Mouse (Mus musculus) cerebellum, adult 18-20 months (tissue): ENCODE measurements around the gene Syt9.
A peak's percentile ranks its signal among the peaks of the same experiment; 100 is the strongest.

Experiments used
- DNase-seq, 2 experiments: peaks; one replicate each; pipeline ENCODE4 v3.0.0; 2021

Syt9 gene

GRCm38 (mm10) chr7:107370232-107371125 is at the start of gene Syt9:
Gene Syt9 (plus strand): TSS chr7:107370728.
- DNase-seq = peak; percentile 74 to 86

DNA sequence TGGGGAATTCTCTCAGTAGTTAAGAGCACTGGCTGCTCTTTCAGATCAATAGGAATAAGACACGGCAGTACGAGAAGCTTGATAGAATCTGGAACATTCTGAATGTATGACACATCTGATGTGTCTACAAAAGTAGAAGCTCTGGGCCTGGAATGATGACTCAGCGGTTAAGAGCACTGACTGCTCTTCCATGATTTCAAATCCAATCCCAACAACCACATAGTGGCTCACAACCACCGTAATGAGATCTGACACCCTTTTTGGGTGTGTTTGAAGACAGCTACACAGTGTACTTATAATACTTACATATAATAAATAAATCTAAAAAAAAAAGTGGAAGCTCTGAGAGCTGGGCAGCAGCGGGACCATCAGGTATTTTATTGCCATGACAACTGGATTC is 31.5 kb upstream of the Syt9 start:
- DNase-seq = no peak

DNA sequence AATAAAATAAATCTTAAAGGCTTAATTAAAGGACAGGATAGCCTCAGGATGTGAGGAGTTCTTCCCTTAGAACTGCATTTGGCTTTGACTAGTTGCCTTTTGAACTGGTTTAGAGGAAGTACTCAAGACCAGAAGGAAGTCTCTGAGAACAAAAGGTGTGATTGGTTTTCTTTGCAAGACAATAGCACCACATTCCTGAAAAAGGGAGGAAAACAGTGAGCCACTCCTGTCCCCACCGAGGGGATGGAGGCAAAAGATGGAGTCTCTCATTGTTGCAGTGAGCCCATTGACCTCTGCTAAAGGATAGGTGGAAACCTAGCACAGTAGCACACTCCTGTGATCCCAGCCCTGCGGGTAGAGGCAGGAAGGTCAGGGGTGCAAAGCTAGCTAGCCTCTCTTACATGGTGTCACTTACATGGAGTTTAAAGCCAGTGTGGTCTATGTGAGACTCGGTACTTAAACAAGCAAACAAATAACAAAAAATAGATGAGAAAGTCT is 30.9 kb upstream of the Syt9 start:
- no peak for DNase-seq

GRCm38 (mm10) chr7:107340221-107340620 is 30.3 kb upstream of the Syt9 start:
- no peak for DNase-seq

GRCm38 (mm10) chr7:107341519-107342190 is 28.9 kb upstream of the Syt9 start:
- DNase-seq = no peak

GRCm38 (mm10) chr7:107349201-107349600 is 21.3 kb upstream of the Syt9 start:
- no peak for DNase-seq

GRCm38 (mm10) chr7:107362153-107362552 is 8.4 kb upstream of the Syt9 start:
- no peak for DNase-seq

DNA sequence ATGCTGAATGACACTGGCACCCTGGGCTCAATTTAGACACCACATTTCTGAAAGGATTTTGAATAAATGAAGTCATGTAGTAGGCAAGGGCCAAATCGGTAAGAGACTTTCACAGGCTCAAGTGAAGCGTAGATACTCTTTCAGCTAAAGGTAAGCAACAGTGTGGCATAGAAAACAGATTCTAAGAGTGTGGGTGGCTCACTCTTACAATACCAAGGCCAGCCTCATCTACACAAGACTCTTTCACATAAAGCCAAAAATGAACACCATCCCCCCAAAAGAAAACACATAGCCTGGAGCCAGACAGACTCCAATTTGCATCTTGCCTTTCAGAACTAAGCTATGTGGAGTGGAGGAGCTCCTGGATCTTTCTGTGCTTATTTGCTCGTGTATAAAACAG is 7.9 kb upstream of the Syt9 start:
- no peak for DNase-seq

DNA sequence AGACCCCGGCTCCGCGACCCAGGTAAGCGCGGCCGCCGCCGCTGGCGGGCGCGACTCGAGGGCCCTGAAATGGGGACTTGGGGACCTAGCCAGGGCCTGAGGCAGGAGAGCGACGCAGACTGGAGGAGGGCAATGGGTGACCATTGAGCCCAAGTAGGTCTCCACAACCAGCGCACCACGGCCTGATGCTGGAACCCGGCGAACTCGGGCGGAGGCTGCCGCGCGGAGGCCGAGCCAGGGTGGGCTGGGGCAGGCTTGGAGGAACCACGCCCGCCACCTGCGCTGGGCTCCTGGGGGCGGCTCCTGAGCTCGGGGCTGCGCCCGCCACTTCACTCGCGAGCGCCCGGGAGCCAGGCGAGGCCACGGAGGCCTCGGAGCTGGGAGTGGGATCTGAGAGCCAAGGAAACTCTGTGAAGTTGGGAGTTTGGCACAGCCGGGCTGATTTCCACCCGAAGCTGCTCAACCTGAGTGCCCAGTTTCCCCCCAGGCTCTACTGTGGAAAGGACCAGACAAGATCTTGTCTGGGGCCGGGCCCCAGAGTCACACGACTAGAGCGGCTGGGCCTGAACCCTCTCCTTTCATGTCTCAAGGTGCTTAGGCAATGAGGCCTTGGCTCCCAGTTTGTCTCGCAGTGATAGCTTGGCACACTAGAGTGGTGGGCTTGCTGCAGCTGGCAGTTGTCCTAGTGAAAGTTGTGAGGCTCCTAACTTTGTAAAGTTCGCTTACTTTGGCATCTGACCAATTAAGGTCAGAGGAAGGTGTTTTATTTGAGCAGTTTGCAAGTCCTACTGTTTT is 795 bp downstream of the Syt9 start:
- peak; percentile 41 to 68 for DNase-seq

DNA sequence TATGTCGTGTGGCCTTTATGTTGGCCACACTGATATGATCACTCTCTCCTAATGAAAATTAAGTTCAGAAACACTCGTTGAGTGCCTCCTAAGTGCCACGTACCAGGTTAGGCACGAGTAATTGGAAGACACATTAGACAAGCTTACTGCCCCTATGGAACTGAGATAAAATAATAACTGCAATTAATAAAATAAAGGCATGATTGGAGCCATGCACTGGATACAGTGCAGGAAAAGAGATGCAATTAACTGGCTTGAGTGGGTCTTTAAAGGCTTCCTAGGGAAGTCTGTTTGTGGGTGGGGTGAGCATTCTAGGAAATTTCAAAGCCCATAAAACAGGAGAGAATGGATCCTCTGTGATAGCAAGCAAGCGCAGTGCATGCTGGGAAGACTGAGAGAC is 10.0 kb downstream of the Syt9 start:
- no peak for DNase-seq

- no peak for DNase-seq
Measured at GRCm38 (mm10) chr7:107389604-107390003, 19.1 kb downstream of the Syt9 start.

GRCm38 (mm10) chr7:107392749-107393148 is 22.2 kb downstream of the Syt9 start:
- no peak for DNase-seq

DNA sequence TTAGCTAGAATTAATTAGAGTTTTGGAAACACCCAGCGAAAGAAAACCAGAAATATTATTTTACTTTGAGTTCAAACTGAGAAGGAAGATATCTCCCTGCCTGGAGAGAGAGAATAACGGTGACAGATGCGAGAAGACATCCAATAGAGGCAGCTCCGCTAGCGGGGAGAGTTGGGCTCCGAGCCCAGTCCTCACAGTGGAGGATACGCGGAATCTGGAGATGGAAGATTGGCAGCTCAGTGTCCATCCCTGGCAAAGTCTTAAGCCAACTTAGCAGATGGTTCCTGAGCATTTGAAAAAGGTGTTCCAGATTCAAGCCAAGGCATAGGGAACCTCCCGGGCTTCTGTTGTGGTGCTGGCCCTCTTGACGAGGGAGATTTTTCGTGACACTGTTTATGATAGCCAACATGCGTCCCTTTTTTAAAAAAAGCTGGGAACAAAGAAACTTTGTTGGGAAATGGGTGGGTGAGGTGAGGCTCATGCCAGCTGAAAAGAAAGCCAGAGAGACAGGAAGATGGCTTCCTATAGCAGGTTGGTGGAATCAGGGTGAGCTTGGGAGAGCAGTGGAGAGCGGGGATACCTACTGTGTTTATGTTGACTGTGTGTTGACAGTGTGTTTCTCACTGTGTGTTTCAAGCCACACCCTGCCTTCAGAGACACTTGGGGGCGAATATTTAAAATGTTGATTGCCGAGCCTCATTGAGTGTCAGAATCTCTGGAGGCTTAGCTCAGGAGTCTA is 29.7 kb downstream of the Syt9 start:
- peak; percentile 94 to 96 for DNase-seq

DNA sequence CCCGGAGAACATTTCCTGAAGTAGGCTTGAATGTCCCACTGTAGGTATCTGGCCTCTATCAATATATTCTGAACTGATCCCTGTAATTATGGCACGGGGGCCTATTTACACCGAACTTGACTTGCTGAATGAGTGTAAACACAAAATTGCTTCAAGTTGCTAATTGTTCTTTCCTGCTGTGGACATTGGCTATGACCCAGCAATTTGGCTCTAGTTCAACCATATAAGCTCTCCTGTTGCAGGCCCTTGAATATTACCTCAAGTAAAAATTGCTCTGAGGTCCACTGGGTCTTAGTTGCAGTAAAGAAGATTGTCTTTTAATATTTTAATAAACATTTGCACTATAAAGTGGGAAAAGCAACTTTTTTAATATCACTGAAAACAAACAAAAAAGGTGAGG is 32.7 kb downstream of the Syt9 start:
- peak; percentile 39 to 46 for DNase-seq

DNA sequence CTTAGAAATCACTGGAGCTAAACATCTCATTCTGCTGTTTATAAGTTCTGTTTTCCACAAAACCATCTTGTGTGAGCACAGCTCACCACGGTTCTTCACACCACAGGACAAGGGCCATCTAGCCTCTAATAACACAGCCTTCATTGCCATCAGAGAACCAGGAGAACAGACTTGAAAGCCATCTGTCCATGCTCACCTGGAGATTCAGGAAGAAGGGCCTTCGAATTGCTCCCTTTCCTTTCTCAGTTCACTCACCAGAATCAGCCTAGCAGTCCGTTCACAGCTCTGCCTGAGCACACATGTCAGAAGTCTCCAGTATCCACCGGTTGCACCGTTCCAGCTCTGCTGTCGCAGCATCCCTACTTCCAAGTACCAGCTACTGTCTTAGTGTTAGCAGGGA is 44.4 kb downstream of the Syt9 start:
- DNase-seq = peak; percentile 50 to 68

GRCm38 (mm10) chr7:107417043-107417850 is 46.7 kb downstream of the Syt9 start:
- DNase-seq = no peak

GRCm38 (mm10) chr7:107437381-107437780 is 66.9 kb downstream of the Syt9 start:
- DNase-seq = no peak

- DNase-seq = no peak
Measured at GRCm38 (mm10) chr7:107444579-107444978, 74.1 kb downstream of the Syt9 start.

DNA sequence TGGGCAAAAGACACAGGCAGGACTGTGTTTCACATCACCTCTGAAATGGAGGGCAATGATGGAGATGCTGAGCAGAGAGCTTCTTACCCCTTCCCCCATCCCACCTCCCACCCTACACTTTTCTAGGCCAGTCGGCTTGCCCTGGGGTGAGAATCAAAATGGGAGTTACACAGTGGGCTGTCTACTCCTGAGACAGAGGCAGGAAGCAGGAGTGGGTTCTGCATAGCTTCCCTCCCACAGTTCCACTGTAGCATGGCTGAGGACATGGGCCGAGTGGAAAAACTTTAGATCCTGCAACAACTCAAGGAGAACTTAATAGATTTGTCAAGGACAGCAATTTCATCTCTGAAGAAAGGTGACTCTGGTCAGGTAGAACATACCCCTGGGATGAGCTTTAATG is 84.1 kb downstream of the Syt9 start:
- DNase-seq = no peak

DNA sequence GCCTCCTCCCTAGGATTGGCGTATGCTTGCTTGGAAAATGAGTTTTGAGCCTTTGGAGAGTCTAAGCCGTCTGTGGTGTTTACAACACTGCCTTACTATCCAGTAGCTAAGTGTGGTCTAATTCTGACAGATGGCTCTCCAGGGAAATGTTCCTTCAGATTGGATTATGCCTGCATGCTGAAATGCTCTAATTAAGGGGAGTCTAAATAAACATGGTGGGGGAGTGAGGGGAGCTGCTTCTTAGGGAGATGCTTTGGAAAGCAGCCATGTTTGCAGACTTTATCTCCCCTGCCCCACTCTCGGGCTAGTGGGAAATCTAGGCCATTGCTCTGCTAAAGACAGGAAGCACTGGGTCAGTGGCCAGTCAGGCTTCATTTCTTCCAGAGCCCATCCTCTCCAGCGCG is 84.6 kb downstream of the Syt9 start:
- peak; percentile 53 for DNase-seq

- peak; percentile 15 to 31 for DNase-seq
Measured at GRCm38 (mm10) chr7:107461167-107461566, 90.6 kb downstream of the Syt9 start.
